Mouse (Mus musculus): ENCODE measurements at regions not wholly inside any gene's neighbourhood (a gene's known extent, or its start where the extent isn't known, plus 50 kb on each side); places are given as distances from the start of the nearest gene placed in this dataset.

- TF ChIP-seq CTCF (IDR thresholded peaks at IDR 0.05; ENCODE audit: low read depth) = no peak
Measured at GRCm38 (mm10) chr6:50713297-50713696, 59.1 kb upstream of the Npvf start.

GRCm38 (mm10) chr6:50718631-50719030 lies 64.4 kb upstream of the Npvf start:
- H3K9ac ChIP-seq = no peak overlapping the region
- H3K4me1 ChIP-seq (ENCODE audit: insufficient read depth) = peaks cover 16% of the 10 kb centered on the region
- no peak overlapping the region for H3K4me3 ChIP-seq (ENCODE audit: low read depth, low read length)
- 14% methylated on average over 4 of the region's 4 CpGs for WGBS
- H3K9me3 ChIP-seq (ENCODE audit: low read length) = no peaks in the 10 kb centered on the region
- no peaks in the 10 kb centered on the region for H3K27me3 ChIP-seq (ENCODE audit: insufficient read depth, low read length)
- H3K27ac ChIP-seq (ENCODE audit: low read depth, low read length) = no peak overlapping the region
- TF ChIP-seq CTCF (IDR thresholded peaks at IDR 0.05; ENCODE audit: low read depth) = no peak
- ATAC-seq (no peak), DNase-seq (no peak)
- no peak overlapping the region for H3K4me2 ChIP-seq (ENCODE audit: low read depth)
- H3K36me3 ChIP-seq (ENCODE audit: insufficient read depth) = no peaks in the 10 kb centered on the region

More at GRCm38 (mm10) chr6:50713297-50713696, 59.1 kb upstream of the Npvf start:
- no peak overlapping the region for H3K4me2 ChIP-seq (ENCODE audit: low read depth)
- no peaks in the 10 kb centered on the region for H3K9me3 ChIP-seq (ENCODE audit: low read length)
- 72% methylated on average over 3 of the region's 3 CpGs for WGBS
- DNase-seq (no peak), ATAC-seq (no peak)
- H3K27ac ChIP-seq (ENCODE audit: low read depth, low read length) = no peak overlapping the region
- H3K36me3 ChIP-seq (ENCODE audit: insufficient read depth) = no peaks in the 10 kb centered on the region
- no peaks in the 10 kb centered on the region for H3K27me3 ChIP-seq (ENCODE audit: insufficient read depth, low read length)
- H3K9ac ChIP-seq = no peak overlapping the region
- H3K4me3 ChIP-seq (ENCODE audit: low read depth, low read length) = no peak overlapping the region
- H3K4me1 ChIP-seq (ENCODE audit: insufficient read depth) = peaks cover 3% of the 10 kb centered on the region; the same call in 1 of the 2 replicates

GRCm38 (mm10) chr6:50720346-50720745 lies 66.1 kb upstream of the Npvf start:
- Histone ChIP-seq H3K4me2 (ENCODE audit: low read depth) (no peak overlapping the region), H3K36me3 (ENCODE audit: insufficient read depth) (no peaks in the 10 kb centered on the region), H3K4me1 (ENCODE audit: insufficient read depth) (peaks cover 14% of the 10 kb centered on the region; the same call in 1 of the 2 replicates), H3K27me3 (ENCODE audit: insufficient read depth, low read length) (no peaks in the 10 kb centered on the region), H3K4me3 (ENCODE audit: low read depth, low read length) (no peak overlapping the region), H3K27ac (ENCODE audit: low read depth, low read length) (no peak overlapping the region), H3K9ac (no peak overlapping the region), H3K9me3 (ENCODE audit: low read length) (no peaks in the 10 kb centered on the region)
- ATAC-seq (no peak), DNase-seq (no peak)
- no peak for TF ChIP-seq CTCF (IDR thresholded peaks at IDR 0.05; ENCODE audit: low read depth)
- 77% methylated on average over 4 of the region's 4 CpGs for WGBS

- Histone ChIP-seq H3K9me3 (ENCODE audit: low read length) (no peaks in the 10 kb centered on the region), H3K4me2 (ENCODE audit: low read depth) (no peak overlapping the region), H3K27ac (ENCODE audit: low read depth, low read length) (no peak overlapping the region), H3K36me3 (ENCODE audit: insufficient read depth) (no peaks in the 10 kb centered on the region), H3K4me3 (ENCODE audit: low read depth, low read length) (no peak overlapping the region), H3K4me1 (ENCODE audit: insufficient read depth) (peaks cover 14% of the 10 kb centered on the region; the same call in 1 of the 2 replicates), H3K27me3 (ENCODE audit: insufficient read depth, low read length) (no peaks in the 10 kb centered on the region), H3K9ac (no peak overlapping the region)
- ATAC-seq = no peak
- no peak for TF ChIP-seq CTCF (IDR thresholded peaks at IDR 0.05; ENCODE audit: low read depth)
- 75% methylated on average over 3 of the region's 3 CpGs for WGBS
- no peak for DNase-seq
Measured at GRCm38 (mm10) chr6:50725640-50726039, 71.4 kb upstream of the Npvf start.

- DNase-seq (no peak), ATAC-seq (no peak)
- H3K27ac ChIP-seq (ENCODE audit: low read depth, low read length) = no peak overlapping the region
- TF ChIP-seq CTCF (IDR thresholded peaks at IDR 0.05; ENCODE audit: low read depth) = no peak
- H3K4me2 ChIP-seq (ENCODE audit: low read depth) = no peak overlapping the region
- H3K27me3 ChIP-seq (ENCODE audit: insufficient read depth, low read length) = no peaks in the 10 kb centered on the region
- no peak overlapping the region for H3K9ac ChIP-seq
- 29% methylated on average over 9 of the region's 9 CpGs for WGBS
- H3K9me3 ChIP-seq (ENCODE audit: low read length) = no peaks in the 10 kb centered on the region
- peaks cover 14% of the 10 kb centered on the region; the same call in 1 of the 2 replicates for H3K4me1 ChIP-seq (ENCODE audit: insufficient read depth)
- H3K36me3 ChIP-seq (ENCODE audit: insufficient read depth) = no peaks in the 10 kb centered on the region
- no peak overlapping the region for H3K4me3 ChIP-seq (ENCODE audit: low read depth, low read length)
Measured at GRCm38 (mm10) chr6:50726166-50726591, 71.9 kb upstream of the Npvf start.

- H3K4me3 ChIP-seq (ENCODE audit: low read depth, low read length) = no peak overlapping the region
- WGBS = 70% methylated on average over 14 of the region's 14 CpGs
- H3K36me3 ChIP-seq (ENCODE audit: insufficient read depth) = no peaks in the 10 kb centered on the region
- no peak overlapping the region for H3K27ac ChIP-seq (ENCODE audit: low read depth, low read length)
- H3K9me3 ChIP-seq (ENCODE audit: low read length) = no peaks in the 10 kb centered on the region
- ATAC-seq (no peak), DNase-seq (no peak)
- H3K27me3 ChIP-seq (ENCODE audit: insufficient read depth, low read length) = no peaks in the 10 kb centered on the region
- H3K9ac ChIP-seq = no peak overlapping the region
- H3K4me1 ChIP-seq (ENCODE audit: insufficient read depth) = no peaks in the 10 kb centered on the region
- TF ChIP-seq CTCF (IDR thresholded peaks at IDR 0.05; ENCODE audit: low read depth) = no peak
- H3K4me2 ChIP-seq (ENCODE audit: low read depth) = no peak overlapping the region
Measured at GRCm38 (mm10) chr6:50730744-50731718, 76.8 kb upstream of the Npvf start.

GRCm38 (mm10) chr6:50734701-50735100 lies 80.5 kb upstream of the Npvf start:
- ATAC-seq = no peak
- 94% methylated on average over 2 of the region's 2 CpGs for WGBS
- no peak for TF ChIP-seq CTCF (IDR thresholded peaks at IDR 0.05; ENCODE audit: low read depth)

More at GRCm38 (mm10) chr6:50734701-50735100, 80.5 kb upstream of the Npvf start:
- H3K36me3 ChIP-seq (ENCODE audit: insufficient read depth) = no peaks in the 10 kb centered on the region
- DNase-seq = no peak
- H3K9me3 ChIP-seq (ENCODE audit: low read length) = no peaks in the 10 kb centered on the region
- no peaks in the 10 kb centered on the region for H3K27me3 ChIP-seq (ENCODE audit: insufficient read depth, low read length)
- H3K4me3 ChIP-seq (ENCODE audit: low read depth, low read length) = no peak overlapping the region
- no peak overlapping the region for H3K9ac ChIP-seq
- no peaks in the 10 kb centered on the region for H3K4me1 ChIP-seq (ENCODE audit: insufficient read depth)
- H3K4me2 ChIP-seq (ENCODE audit: low read depth) = no peak overlapping the region
- H3K27ac ChIP-seq (ENCODE audit: low read depth, low read length) = no peak overlapping the region

All from forebrain, postnatal 0 days (tissue).